8 mouse cellular contexts compared by ENCODE assay signal in the genomic region with DNA sequence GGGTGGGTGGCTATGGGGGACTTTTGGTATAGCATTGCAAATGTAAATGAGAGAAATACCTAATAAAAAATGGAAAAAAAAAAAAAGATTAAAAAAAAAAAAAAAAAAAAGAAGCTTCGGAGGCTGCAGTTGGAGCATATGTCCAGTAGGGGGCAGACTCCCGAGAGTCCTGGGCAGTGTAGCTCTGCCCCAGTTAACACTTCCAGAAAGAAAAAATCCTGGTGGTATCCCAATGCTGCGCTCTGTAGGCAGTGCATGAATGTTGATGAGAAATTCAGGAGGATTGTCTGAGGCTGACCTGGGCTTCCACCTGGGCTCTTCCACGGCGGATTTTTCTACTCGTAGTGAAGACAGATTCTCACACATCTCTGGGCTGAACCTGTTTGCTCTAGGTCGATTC. TPM values are rescaled to one million over a fixed set of nuclear protein-coding genes. Genes with fewer than 3 reads are reported as not detected.
A peak's percentile ranks its signal among the peaks of the same experiment; 100 is the strongest.
DNase-seq lines count a peak whose midpoint lies in the region; ATAC-seq and TF ChIP-seq lines count a peak whose summit lies in the region.
"Had no signal": no experiment of that assay in that cellular context is flagged by ENCODE, and none has a peak within 500 bp of the region (broad histone marks: within the 10 kb centered on the region; RNA-seq: fewer than 3 reads in every experiment).

No protein-coding gene starts in this region.

- TF ChIP-seq CTCF in cortical plate, adult 2 months (IDR thresholded peaks at IDR 0.05; ENCODE audit: extremely low read depth, insufficient read depth, low read length), result peak; percentile 45

- DNase-seq in hindbrain, embryonic 11.5 days (ENCODE audit: low spot score), result no peak
- DNase-seq in hindbrain, embryonic 10.5 days (ENCODE audit: low spot score), result no peak
- DNase-seq in right cerebral cortex, postnatal 4 days, result peak; percentile 19
- no peak for DNase-seq in right cerebral cortex, postnatal 14 days
- DNase-seq in thymus, postnatal 25 days, result peak; percentile 54

- H3K27me3 ChIP-seq in hindbrain, embryonic 11.5 days (ENCODE audit: control insufficient read depth, insufficient read depth, low read length), result no peaks in the 10 kb centered on the region
- H3K27me3 ChIP-seq in hindbrain, embryonic 10.5 days (ENCODE audit: insufficient read depth, poor library complexity, severe bottlenecking), result peaks cover 28% of the 10 kb centered on the region
- H3K27me3 ChIP-seq: lung, embryonic 15.5 days had no signal

- H3K27ac ChIP-seq in hindbrain, embryonic 11.5 days (ENCODE audit: low read depth, low read length), result no peak overlapping the region
- no peak overlapping the region for H3K27ac ChIP-seq in hindbrain, embryonic 10.5 days
- no peak overlapping the region for H3K27ac ChIP-seq in cortical plate, adult 2 months (ENCODE audit: insufficient read depth, low read length)
- H3K27ac ChIP-seq: lung, embryonic 15.5 days had no signal

- no peaks in the 10 kb centered on the region for H3K9me3 ChIP-seq in hindbrain, embryonic 11.5 days (ENCODE audit: control insufficient read depth, low read length)
- H3K9me3 ChIP-seq in hindbrain, embryonic 10.5 days, result no peaks in the 10 kb centered on the region
- H3K9me3 ChIP-seq: lung, embryonic 15.5 days had no signal

- H3K4me1 ChIP-seq in hindbrain, embryonic 11.5 days (replicated peaks; ENCODE audit: control insufficient read depth, insufficient read depth, low read length), result no peaks in the 10 kb centered on the region
- H3K4me1 ChIP-seq in hindbrain, embryonic 10.5 days (replicated peaks), result peaks cover 7% of the 10 kb centered on the region; the same call in 1 of the 2 replicates
- H3K4me1 ChIP-seq in cortical plate, adult 2 months (ENCODE audit: control insufficient read depth, insufficient read depth, low read length), result no peaks in the 10 kb centered on the region
- H3K4me1 ChIP-seq: lung, embryonic 15.5 days had no signal

- H3K9ac ChIP-seq in hindbrain, embryonic 11.5 days (ENCODE audit: low read depth, low read length), result no peak overlapping the region
- H3K9ac ChIP-seq: lung, embryonic 15.5 days had no signal

- 0 out of 2 replicates have a peak, but pooled peaks have one; percentile 54 for ATAC-seq in hindbrain, embryonic 11.5 days (ENCODE audit: low FRiP score)
- no peak for ATAC-seq in inflammation-experienced regulatory T-cells, adult 6 months

- no peak for TF ChIP-seq POLR2A in cortical plate, adult 2 months (IDR thresholded peaks at IDR 0.05; ENCODE audit: extremely low read depth, insufficient read depth, low read length)

- H3K4me3 ChIP-seq in hindbrain, embryonic 11.5 days (ENCODE audit: low read depth, low read length), result no peak overlapping the region
- no peak overlapping the region for H3K4me3 ChIP-seq in hindbrain, embryonic 10.5 days
- H3K4me3 ChIP-seq in cortical plate, adult 2 months (ENCODE audit: insufficient read depth, low read length), result no peak overlapping the region
- H3K4me3 ChIP-seq: lung, embryonic 15.5 days had no signal

- no peaks in the 10 kb centered on the region for H3K36me3 ChIP-seq in hindbrain, embryonic 11.5 days (ENCODE audit: control insufficient read depth, insufficient read depth, low read length)
- H3K36me3 ChIP-seq in hindbrain, embryonic 10.5 days, result no peaks in the 10 kb centered on the region
- H3K36me3 ChIP-seq: lung, embryonic 15.5 days had no signal

- no peak overlapping the region for H3K4me2 ChIP-seq in hindbrain, embryonic 11.5 days (replicated peaks; ENCODE audit: low read depth, low read length)
- H3K4me2 ChIP-seq: lung, embryonic 15.5 days had no signal

- 51% methylated on average over 7 of the region's 7 CpGs for WGBS in hindbrain, embryonic 11.5 days
- 45% methylated on average over 7 of the region's 7 CpGs for WGBS in hindbrain, embryonic 10.5 days

RNA-seq across cellular contexts. Expression of gene Fli1, which starts 42.7 kb away (rescaled TPM):
- polyA plus RNA-seq in hindbrain, embryonic 11.5 days (2014; fragmentation: Nextera tagmentation; extraction: Ambion mirVana), result 18.6 and 22.2 TPM in 2 replicates
- polyA plus RNA-seq in hindbrain, embryonic 10.5 days (2016; fragmentation: Nextera tagmentation; extraction: Ambion mirVana), result 23.1 and 26.2 TPM in 2 replicates
- polyA plus RNA-seq in cortical plate, adult 2 months (2012; rRNA removed), result 3.0 and 3.7 TPM in 2 replicates
- polyA plus RNA-seq in inflammation-experienced regulatory T-cells, adult 6 months (2017; shearing (Covaris generic)), result 100 to 1,000 TPM; 101 to 137 (median 110) TPM

RNA-seq across cellular contexts. Expression of gene Ets1, which starts 50.7 kb away (rescaled TPM):
- 24.3 and 25.2 TPM in 2 replicates for polyA plus RNA-seq in hindbrain, embryonic 11.5 days (2014; fragmentation: Nextera tagmentation; extraction: Ambion mirVana)
- 29.0 and 32.0 TPM in 2 replicates for polyA plus RNA-seq in hindbrain, embryonic 10.5 days (2016; fragmentation: Nextera tagmentation; extraction: Ambion mirVana)
- polyA plus RNA-seq in cortical plate, adult 2 months (2012; rRNA removed), result 7.7 and 8.9 TPM in 2 replicates
- 100 to 1,000 TPM; 831 to 847 (median 840) TPM for polyA plus RNA-seq in inflammation-experienced regulatory T-cells, adult 6 months (2017; shearing (Covaris generic))

Comparison
In these comparisons a context has a peak if more than half of its experiments do, and no peak if none do; other contexts are left out.
1. DNase-seq: peak in right cerebral cortex, postnatal 4 days (single experiment) and thymus, postnatal 25 days (single experiment); none in hindbrain, embryonic 11.5 days (single experiment), hindbrain, embryonic 10.5 days (single experiment) and right cerebral cortex, postnatal 14 days (single experiment).
2. RNA of gene Ets1, which starts 50.7 kb away (polyA plus RNA-seq): 831 to 847 TPM in inflammation-experienced regulatory T-cells, adult 6 months; 29.0 to 32.0 TPM in hindbrain, embryonic 10.5 days, 24.3 to 25.2 TPM in hindbrain, embryonic 11.5 days and 7.7 to 8.9 TPM in cortical plate, adult 2 months; every median in the first group is over 10 times any median in the second.